ENCODE assay signal across 8 mouse cellular contexts in the genomic region with DNA sequence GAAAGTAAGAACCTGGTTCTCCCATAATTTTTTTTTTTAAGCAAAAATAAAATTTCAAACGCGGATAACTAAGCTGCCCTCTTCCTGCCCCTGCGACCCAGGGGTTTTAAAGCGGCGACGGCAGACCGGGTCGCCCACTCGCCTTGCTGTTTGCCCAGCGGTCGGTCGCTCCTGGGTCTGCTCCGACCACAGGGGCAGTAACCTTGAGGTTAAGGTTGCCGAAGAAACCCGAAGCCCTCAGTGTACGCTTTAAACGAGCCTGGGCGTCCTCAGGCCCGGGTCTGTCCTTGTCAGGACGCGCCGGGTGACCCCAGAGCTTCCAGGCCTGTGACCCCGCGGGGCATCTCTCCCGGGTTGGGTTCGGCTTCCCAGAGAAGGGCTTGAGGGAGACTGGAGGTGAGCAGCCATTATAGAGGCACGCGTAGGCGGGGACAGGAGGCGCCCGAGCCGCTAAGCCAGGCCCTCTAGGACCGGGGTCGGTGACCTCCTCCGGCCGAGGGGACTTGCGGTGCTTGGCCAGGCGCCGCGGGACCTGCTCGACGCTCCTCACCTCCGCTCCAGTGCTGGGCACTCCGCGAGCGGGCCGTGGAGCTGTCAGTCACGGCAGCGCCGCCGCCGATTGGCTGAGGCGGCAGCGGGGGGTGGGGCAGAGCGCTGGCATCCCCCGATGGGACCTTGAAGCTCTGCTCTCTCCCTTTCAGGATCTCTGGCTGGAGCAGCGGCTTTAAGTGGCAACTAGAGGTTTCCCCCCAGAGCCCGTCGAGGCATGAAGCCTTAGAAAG.
DNase-seq lines count a peak whose midpoint lies in the region; ATAC-seq and TF ChIP-seq lines count a peak whose summit lies in the region.

No protein-coding gene starts in this region.

- peak; percentile 94 for ATAC-seq in frontal cortex, adult (ENCODE audit: low TSS enrichment)
- peak; percentile 94 for ATAC-seq in lung, postnatal 0 days

- H3K4me1 ChIP-seq in hindbrain, embryonic 10.5 days (replicated peaks) = peaks cover 68% of the 10 kb centered on the region
- H3K4me1 ChIP-seq in lung, postnatal 0 days (ENCODE audit: insufficient read depth, low read depth, low read length) = peaks cover 25% of the 10 kb centered on the region; the same call in 1 of the 2 replicates

- under 1% methylated on average over 59 of the region's 59 CpGs for WGBS in hindbrain, embryonic 10.5 days
- under 1% methylated on average over 57 of the region's 59 CpGs for WGBS in lung, postnatal 0 days

- H3K36me3 ChIP-seq in hindbrain, embryonic 10.5 days = no peaks in the 10 kb centered on the region
- H3K36me3 ChIP-seq in lung, postnatal 0 days (ENCODE audit: insufficient read depth, low read length) = no peaks in the 10 kb centered on the region

- no peak for TF ChIP-seq EP300 in lung, postnatal 0 days (IDR thresholded peaks at IDR 0.05)

- no peaks in the 10 kb centered on the region for H3K9me3 ChIP-seq in hindbrain, embryonic 10.5 days
- no peaks in the 10 kb centered on the region for H3K9me3 ChIP-seq in lung, postnatal 0 days (ENCODE audit: low read length)

- H3K4me2 ChIP-seq in lung, postnatal 0 days (replicated peaks; ENCODE audit: low read depth, low read length) = peak overlapping the region; percentile 90

- peak; percentile 96 for DNase-seq in Muller cell, postnatal 12 days (ENCODE audit: inconsistent ontology term)
- peak; percentile 90 for DNase-seq in cerebellum, adult 9-10 months
- peak; percentile 92 for DNase-seq in hindbrain, embryonic 10.5 days (ENCODE audit: low spot score)
- peak; percentile 89 to 90 for DNase-seq in layer of hippocampus, postnatal 10 days (ENCODE audit: low spot score in 2 of 2)
- peak; percentile 93 for DNase-seq in lung, postnatal 0 days (ENCODE audit: low spot score)
- peak; percentile 91 for DNase-seq in ovary, postnatal 10 days (ENCODE audit: low spot score)
- DNase-seq in thymus, postnatal 0 days (ENCODE audit: low spot score) = peak; percentile 94

- H3K27ac ChIP-seq in hindbrain, embryonic 10.5 days = peak overlapping the region; percentile 86
- peak overlapping the region; percentile 81 for H3K27ac ChIP-seq in lung, postnatal 0 days (ENCODE audit: low read length)

- peak overlapping the region; percentile 33 for H3K9ac ChIP-seq in lung, postnatal 0 days (replicated peaks; ENCODE audit: low read depth)

- H3K27me3 ChIP-seq in hindbrain, embryonic 10.5 days (ENCODE audit: insufficient read depth, poor library complexity, severe bottlenecking) = 0 out of 2 replicates have a peak, but pooled peaks cover 4% of the 10 kb centered on the region
- no peaks in the 10 kb centered on the region for H3K27me3 ChIP-seq in lung, postnatal 0 days (replicated peaks; ENCODE audit: insufficient read depth, low read length)

- peak overlapping the region; percentile 61 for H3K4me3 ChIP-seq in hindbrain, embryonic 10.5 days
- H3K4me3 ChIP-seq in lung, postnatal 0 days (ENCODE audit: low read depth, low read length) = peak overlapping the region; percentile 51

- TF ChIP-seq CTCF in lung, postnatal 0 days (IDR thresholded peaks at IDR 0.05) = no peak

Comparison
In these comparisons a context has a peak if more than half of its experiments do, and no peak if none do; other contexts are left out.
1. Peak in every context shown above with its lines: DNase-seq, ATAC-seq, H3K4me3 ChIP-seq and H3K27ac ChIP-seq.